Mouse (Mus musculus): ENCODE measurements at regions not wholly inside any gene's neighbourhood (a gene's known extent, or its start where the extent isn't known, plus 50 kb on each side); places are given as distances from the start of the nearest gene placed in this dataset.
A peak's percentile ranks its signal among the peaks of the same experiment; 100 is the strongest.

DNA sequence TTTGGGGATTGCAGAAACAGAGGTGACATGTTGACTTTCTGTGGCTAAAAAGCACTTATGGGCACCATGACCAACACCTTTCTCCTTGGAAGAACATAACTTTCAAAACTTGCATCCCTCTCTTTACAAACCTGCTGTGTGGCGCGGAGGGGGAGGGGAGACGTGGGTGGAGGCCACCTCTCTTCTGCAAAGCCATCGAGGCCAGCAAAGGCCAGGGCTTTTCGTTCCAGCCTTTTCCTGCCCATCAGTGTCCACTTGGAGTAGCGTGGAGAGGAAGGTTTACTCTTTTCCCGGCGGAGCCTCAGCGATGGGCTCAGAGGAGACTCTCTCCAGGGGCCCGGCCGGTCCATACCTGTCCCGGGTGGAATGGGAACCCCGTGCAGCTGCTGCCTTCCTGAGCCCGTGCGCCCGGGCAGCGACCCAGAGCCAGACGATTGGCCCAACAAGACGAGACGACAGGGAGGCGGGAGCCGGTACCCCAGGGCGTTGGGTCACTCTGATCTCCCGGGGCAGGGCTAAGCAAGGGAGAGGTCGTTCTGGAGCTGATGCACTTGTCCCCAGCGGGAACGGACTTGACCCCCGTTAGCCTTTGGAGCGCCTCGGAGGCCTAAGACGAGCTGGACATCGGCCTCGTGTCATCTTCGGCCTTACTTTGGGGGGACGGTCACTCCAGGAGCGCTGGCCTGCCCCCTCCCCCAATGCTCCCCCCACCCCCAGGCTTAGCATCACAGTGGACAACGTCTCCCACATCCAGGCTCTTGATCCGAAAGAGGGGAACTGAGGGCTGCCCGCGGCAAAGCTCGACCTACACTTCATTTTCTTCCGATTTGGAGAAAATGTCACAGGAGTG is 311.8 kb downstream of the Mtx2 start:
- H3K4me3 ChIP-seq (replicated peaks; ENCODE audit: low read depth, low read length) = peak overlapping the region; percentile 48
- H3K4me2 ChIP-seq (ENCODE audit: low read length) = peak overlapping the region; percentile 98
- no peaks in the 10 kb centered on the region for H3K9me3 ChIP-seq (replicated peaks; ENCODE audit: low read length)
- 2% methylated on average over 42 of the region's 42 CpGs for WGBS
- no peaks in the 10 kb centered on the region for H3K36me3 ChIP-seq (ENCODE audit: insufficient read depth, low read length)
- H3K27ac ChIP-seq = peak overlapping the region; percentile 73
- H3K9ac ChIP-seq (ENCODE audit: low read depth, low read length) = peak overlapping the region; percentile 65
- DNase-seq (ENCODE audit: low spot score) (no peak), ATAC-seq (replicated peaks; ENCODE audit: low FRiP score, low read depth) (peak; percentile 82)
- no peak for TF ChIP-seq CTCF (IDR thresholded peaks at IDR 0.05; ENCODE audit: low read depth)
- H3K4me1 ChIP-seq (replicated peaks; ENCODE audit: insufficient read depth, low read length) = peaks cover 11% of the 10 kb centered on the region
- H3K27me3 ChIP-seq (ENCODE audit: insufficient read depth, low read length) = peaks cover 4% of the 10 kb centered on the region; the same call in 1 of the 2 replicates

DNA sequence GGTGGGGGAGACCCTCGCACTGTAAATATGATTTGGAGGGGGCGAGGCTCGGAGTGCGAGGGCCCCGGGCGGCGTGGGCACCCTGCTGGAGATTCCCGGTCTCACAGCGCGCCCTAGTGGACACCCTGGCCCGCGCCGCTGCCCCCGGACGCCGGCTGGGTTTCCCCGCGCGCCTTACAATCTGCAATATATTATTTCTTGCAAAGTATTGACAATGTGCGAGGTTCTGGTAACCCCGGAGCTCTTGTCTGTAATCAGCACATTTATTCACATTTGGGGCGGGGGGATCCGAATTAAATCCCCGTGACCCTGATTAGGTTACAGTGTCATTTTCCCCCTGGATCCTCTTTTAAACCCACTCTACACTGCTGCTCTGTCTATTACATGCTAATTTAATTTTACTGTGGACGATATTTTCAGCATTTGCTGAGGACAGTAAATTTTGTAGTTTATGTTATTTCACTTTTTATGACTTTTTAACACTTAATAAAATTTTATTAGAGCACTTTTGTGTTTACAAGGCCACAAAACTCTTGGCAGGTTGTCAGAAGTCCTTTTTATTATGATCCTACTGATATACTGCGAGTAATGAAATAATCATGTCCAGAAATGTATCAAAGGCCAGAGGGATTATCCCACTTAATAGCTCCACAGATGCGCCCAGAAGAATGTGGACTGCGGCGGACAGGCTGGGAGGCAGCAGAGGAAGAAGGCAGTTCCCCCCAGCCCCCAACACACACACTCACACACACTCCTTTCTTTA is 312.6 kb downstream of the Mtx2 start:
- H3K27ac ChIP-seq = 0 out of 2 replicates have a peak overlapping the region, but pooled peaks have one; percentile 73
- H3K4me1 ChIP-seq (replicated peaks; ENCODE audit: insufficient read depth, low read length) = peaks cover 11% of the 10 kb centered on the region
- H3K4me3 ChIP-seq (replicated peaks; ENCODE audit: low read depth, low read length) = peak overlapping the region; percentile 48
- H3K27me3 ChIP-seq (ENCODE audit: insufficient read depth, low read length) = peaks cover 4% of the 10 kb centered on the region; the same call in 1 of the 2 replicates
- peak; percentile 76 for DNase-seq (ENCODE audit: low spot score)
- peak overlapping the region; percentile 98 for H3K4me2 ChIP-seq (ENCODE audit: low read length)
- no peaks in the 10 kb centered on the region for H3K36me3 ChIP-seq (ENCODE audit: insufficient read depth, low read length)
- no peaks in the 10 kb centered on the region for H3K9me3 ChIP-seq (replicated peaks; ENCODE audit: low read length)
- 8% methylated on average over 29 of the region's 29 CpGs for WGBS
- peak overlapping the region; percentile 65 for H3K9ac ChIP-seq (ENCODE audit: low read depth, low read length)
- peak; percentile 90 for TF ChIP-seq CTCF (IDR thresholded peaks at IDR 0.05; ENCODE audit: low read depth)
- ATAC-seq (replicated peaks; ENCODE audit: low FRiP score, low read depth) = peak; percentile 60; the same call in 1 of the 2 replicates

DNA sequence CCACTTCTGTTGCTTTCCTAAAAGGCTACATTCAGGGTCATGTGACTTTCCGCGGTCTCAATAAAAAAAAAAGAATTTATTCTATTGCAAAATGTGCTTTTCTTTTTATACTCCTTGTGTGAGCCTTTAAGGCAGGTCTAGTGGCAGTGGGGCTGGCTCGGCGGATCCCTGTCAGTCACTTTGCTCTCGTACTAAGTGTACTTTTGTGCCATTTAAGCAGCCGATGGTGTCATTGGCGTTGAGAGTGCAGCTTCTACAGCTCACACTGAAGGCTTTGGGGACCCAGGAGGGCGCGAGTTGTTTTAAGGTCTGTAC is 313.1 kb downstream of the Mtx2 start:
- Histone ChIP-seq H3K4me2 (ENCODE audit: low read length) (peak overlapping the region; percentile 16; the same call in 1 of the 2 replicates), H3K4me1 (replicated peaks; ENCODE audit: insufficient read depth, low read length) (peaks cover 11% of the 10 kb centered on the region), H3K4me3 (replicated peaks; ENCODE audit: low read depth, low read length) (no peak overlapping the region), H3K9me3 (replicated peaks; ENCODE audit: low read length) (no peaks in the 10 kb centered on the region), H3K36me3 (ENCODE audit: insufficient read depth, low read length) (no peaks in the 10 kb centered on the region), H3K27ac (no peak overlapping the region), H3K27me3 (ENCODE audit: insufficient read depth, low read length) (peaks cover 4% of the 10 kb centered on the region; the same call in 1 of the 2 replicates), H3K9ac (ENCODE audit: low read depth, low read length) (no peak overlapping the region)
- ATAC-seq (replicated peaks; ENCODE audit: low FRiP score, low read depth) (no peak), DNase-seq (ENCODE audit: low spot score) (no peak)
- no peak for TF ChIP-seq CTCF (IDR thresholded peaks at IDR 0.05; ENCODE audit: low read depth)
- WGBS = 38% methylated on average over 9 of the region's 9 CpGs

DNA sequence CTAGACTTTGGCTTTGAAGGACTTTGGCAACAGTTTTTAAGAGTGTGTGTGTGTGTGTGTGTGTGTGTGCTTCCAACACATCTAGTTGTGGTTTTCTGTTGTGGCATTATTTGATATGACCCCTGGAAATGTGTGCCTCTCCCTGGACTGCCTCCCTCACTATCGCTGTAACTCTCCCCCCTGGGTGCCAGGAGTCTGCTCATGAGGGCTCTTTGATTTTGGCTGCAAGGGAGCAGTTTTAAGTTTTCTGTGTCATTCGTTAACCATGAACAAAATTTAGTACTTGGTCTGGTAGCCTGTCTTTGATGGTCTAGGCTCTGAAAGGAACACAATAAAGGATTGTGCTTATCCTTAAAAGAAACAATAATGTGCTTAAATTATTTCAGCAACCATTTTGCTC is 313.9 kb downstream of the Mtx2 start:
- no peak overlapping the region for H3K9ac ChIP-seq (ENCODE audit: low read depth, low read length)
- WGBS = 62% methylated on average over 2 of the region's 2 CpGs
- no peak for DNase-seq (ENCODE audit: low spot score)
- no peaks in the 10 kb centered on the region for H3K36me3 ChIP-seq (ENCODE audit: insufficient read depth, low read length)
- H3K4me3 ChIP-seq (replicated peaks; ENCODE audit: low read depth, low read length) = no peak overlapping the region
- H3K4me1 ChIP-seq (replicated peaks; ENCODE audit: insufficient read depth, low read length) = peaks cover 11% of the 10 kb centered on the region
- peaks cover 4% of the 10 kb centered on the region; the same call in 1 of the 2 replicates for H3K27me3 ChIP-seq (ENCODE audit: insufficient read depth, low read length)
- no peak for ATAC-seq (replicated peaks; ENCODE audit: low FRiP score, low read depth)
- H3K27ac ChIP-seq = no peak overlapping the region
- TF ChIP-seq CTCF (IDR thresholded peaks at IDR 0.05; ENCODE audit: low read depth) = no peak
- H3K9me3 ChIP-seq (replicated peaks; ENCODE audit: low read length) = no peaks in the 10 kb centered on the region
- H3K4me2 ChIP-seq (ENCODE audit: low read length) = no peak overlapping the region

DNA sequence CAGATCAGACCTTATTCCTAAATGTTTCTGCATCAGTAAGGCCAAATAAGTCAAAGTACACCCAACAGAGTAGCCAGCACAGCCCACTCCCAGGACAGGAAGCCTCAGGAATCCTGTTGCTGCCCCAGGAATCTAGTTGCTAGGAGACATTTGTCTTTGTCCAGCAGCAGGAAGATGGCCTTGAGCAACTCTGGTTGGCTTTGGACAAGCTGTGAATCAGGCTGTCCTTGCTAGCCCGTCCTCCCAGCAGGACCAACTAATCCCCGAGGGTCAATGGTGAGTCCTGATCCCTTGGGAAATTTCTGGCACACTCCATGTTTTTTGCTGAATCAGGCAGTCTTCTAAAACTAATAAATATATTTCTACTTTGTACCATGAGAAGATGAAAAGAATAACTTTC is 317.1 kb downstream of the Mtx2 start:
- H3K4me1 ChIP-seq (replicated peaks; ENCODE audit: insufficient read depth, low read length) = peaks cover 4% of the 10 kb centered on the region
- H3K36me3 ChIP-seq (ENCODE audit: insufficient read depth, low read length) = no peaks in the 10 kb centered on the region
- H3K27ac ChIP-seq = no peak overlapping the region
- H3K4me3 ChIP-seq (replicated peaks; ENCODE audit: low read depth, low read length) = no peak overlapping the region
- no peak for DNase-seq (ENCODE audit: low spot score)
- TF ChIP-seq CTCF (IDR thresholded peaks at IDR 0.05; ENCODE audit: low read depth) = no peak
- WGBS = 23% methylated on average over 2 of the region's 2 CpGs
- H3K4me2 ChIP-seq (ENCODE audit: low read length) = no peak overlapping the region
- no peaks in the 10 kb centered on the region for H3K9me3 ChIP-seq (replicated peaks; ENCODE audit: low read length)
- no peak for ATAC-seq (replicated peaks; ENCODE audit: low FRiP score, low read depth)
- no peak overlapping the region for H3K9ac ChIP-seq (ENCODE audit: low read depth, low read length)
- H3K27me3 ChIP-seq (ENCODE audit: insufficient read depth, low read length) = peaks cover 4% of the 10 kb centered on the region; the same call in 1 of the 2 replicates

DNA sequence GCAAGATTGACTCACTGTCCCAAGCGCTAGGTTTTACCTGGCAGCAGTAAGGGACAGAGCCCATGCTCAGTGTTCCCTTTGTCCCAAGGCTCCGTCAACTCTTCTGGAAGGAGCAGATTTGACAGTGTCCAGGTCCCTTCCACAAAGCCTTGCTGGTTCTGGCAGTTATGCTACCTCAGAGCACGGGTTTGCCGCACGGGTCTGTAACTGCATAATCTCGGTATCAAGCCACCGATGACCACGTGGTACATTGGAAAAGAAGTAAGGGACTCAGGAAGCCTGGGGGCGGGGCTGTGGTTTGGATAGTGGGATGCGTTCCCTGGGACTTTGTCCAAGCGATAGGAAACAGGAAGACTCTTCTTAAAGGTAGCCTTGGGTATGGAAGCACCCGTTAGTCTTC is 319.3 kb downstream of the Mtx2 start:
- no peaks in the 10 kb centered on the region for H3K9me3 ChIP-seq (replicated peaks; ENCODE audit: low read length)
- no peak for TF ChIP-seq CTCF (IDR thresholded peaks at IDR 0.05; ENCODE audit: low read depth)
- H3K27ac ChIP-seq = no peak overlapping the region
- no peaks in the 10 kb centered on the region for H3K27me3 ChIP-seq (ENCODE audit: insufficient read depth, low read length)
- no peaks in the 10 kb centered on the region for H3K36me3 ChIP-seq (ENCODE audit: insufficient read depth, low read length)
- H3K4me3 ChIP-seq (replicated peaks; ENCODE audit: low read depth, low read length) = no peak overlapping the region
- H3K4me2 ChIP-seq (ENCODE audit: low read length) = no peak overlapping the region
- no peaks in the 10 kb centered on the region for H3K4me1 ChIP-seq (replicated peaks; ENCODE audit: insufficient read depth, low read length)
- DNase-seq (ENCODE audit: low spot score) (no peak), ATAC-seq (replicated peaks; ENCODE audit: low FRiP score, low read depth) (no peak)
- no peak overlapping the region for H3K9ac ChIP-seq (ENCODE audit: low read depth, low read length)
- WGBS = 89% methylated on average over 12 of the region's 12 CpGs
